Mouse (Mus musculus) B cell, adult 2 months (primary cell): ENCODE data around the gene Slc22a15.
A peak's percentile ranks its signal among the peaks of the same experiment; 100 is the strongest.
"Not testable (repeated sequence)": the region's sequence is repeated elsewhere in the genome, so short reads cannot be mapped to it uniquely, and the experiment has no call there.

Experiments used
- DNase-seq, 2 experiments: peaks; one replicate each; pipeline ENCODE4 v3.0.0; 2022

The Slc22a15 gene

DNA sequence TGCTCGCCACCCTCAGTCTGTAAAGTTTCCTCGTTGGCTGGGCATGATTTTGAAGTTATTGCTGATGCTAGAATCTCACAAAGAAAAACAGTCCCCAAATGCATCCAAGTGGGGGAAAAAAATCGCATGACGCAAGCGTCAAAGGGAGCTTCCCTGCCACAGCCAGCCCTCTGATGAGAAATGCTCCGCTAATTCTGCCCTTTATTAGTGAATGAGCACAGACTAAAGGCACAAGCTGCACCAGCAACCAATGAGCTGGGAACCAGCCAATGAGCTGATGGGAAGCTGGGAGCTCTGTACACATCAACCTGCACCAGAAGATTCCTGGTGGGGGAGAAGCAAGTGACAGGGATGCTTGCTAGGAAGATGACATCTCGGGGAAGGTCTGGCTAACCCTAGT, 64.5 kb downstream of the Slc22a15 start:
- DNase-seq: no peak

DNA sequence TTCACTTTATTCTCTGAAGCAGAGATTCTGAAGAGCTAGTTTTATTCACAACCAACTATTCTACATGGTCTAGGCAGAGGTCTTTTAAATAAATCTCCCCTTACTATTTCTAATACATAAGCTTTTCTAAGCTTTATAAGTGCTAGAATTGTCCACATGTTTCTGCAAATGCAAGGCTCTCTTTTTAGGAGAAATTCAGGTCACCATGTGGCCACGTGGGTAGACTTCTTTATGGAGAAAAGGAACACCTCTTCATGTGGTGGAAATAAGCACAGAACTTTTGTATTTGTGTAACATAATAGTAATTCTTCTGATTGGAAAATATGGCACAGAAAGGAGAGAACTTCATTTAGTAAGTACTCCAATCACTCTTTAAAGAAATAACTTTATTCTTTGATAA, 70.2 kb downstream of the Slc22a15 start:
- DNase-seq: no peak

- no peak for DNase-seq
Observed at GRCm38 (mm10) chr3:101851363-101851762, 72.9 kb downstream of the Slc22a15 start.

DNA sequence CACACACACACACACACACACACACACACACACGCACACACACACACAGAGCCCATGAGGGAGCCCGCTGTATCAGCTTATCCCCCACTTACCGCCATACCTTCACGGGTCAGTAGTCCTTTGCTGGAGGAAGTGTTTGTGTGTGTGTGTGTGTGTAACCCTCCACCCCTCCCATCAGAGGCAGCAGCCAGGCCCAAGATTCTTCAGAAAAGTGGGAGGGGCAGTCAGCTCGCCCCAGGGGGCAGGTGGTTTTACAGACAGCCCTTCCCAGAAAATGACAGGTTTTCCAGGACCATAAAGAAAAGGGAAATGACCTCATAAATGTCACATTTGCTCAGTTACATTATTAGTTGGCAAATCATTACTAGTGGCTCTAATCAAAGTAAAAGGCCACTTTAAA, 75.4 kb downstream of the Slc22a15 start, which contains the start of gene Mab21l3:
Gene Mab21l3 (minus strand): TSS at position 144 of the 400 bp plus-strand sequence.
- no peak for DNase-seq

DNA sequence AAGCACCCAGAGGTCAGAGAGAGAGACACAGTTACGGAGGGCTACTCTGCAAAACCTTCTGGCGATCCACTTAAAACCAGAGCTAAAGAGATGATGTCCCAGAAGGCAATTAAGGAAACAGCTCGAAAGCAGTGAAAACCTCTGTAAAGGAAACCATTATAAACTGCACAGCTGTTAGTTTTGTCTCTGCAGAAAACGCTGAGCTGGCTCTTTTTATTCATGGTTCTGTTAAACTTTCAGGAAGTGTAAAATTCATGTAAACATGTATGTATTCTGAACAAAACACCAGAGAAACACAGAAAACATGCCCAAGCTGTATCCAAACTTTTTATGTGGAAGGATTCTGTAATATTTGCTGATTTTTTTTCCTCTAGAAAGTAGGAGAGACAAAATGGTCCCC, 78.2 kb downstream of the Slc22a15 start:
- DNase-seq: no peak

GRCm38 (mm10) chr3:101842372-101843094, 81.7 kb downstream of the Slc22a15 start:
- no peak for DNase-seq

- DNase-seq: no peak
Observed at GRCm38 (mm10) chr3:101839327-101839726, 84.9 kb downstream of the Slc22a15 start.

GRCm38 (mm10) chr3:101836971-101837370, 87.3 kb downstream of the Slc22a15 start:
- DNase-seq: no peak

- DNase-seq: no peak
Observed at GRCm38 (mm10) chr3:101836532-101836931, 87.7 kb downstream of the Slc22a15 start.

DNA sequence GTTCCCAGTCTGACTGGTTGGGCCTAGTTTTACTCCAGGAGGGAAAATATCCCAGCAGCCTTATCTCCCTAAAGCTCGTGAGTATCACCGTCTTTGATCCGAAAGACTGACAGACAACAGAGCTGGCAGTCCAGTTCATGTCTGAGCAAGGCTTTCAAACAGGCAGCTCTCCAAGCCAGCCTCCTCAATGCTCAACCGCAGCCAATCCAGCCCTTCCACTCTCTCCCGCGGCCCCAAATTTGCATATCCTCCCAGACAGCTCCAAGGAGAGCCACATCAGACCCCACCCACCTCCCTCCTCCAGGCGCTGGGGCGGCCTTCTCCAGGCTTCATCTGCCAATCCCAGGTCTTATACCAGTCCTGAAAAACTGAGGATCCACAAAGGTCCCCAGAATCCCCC, 88.2 kb downstream of the Slc22a15 start:
- no peak for DNase-seq

GRCm38 (mm10) chr3:101831189-101831858, 92.9 kb downstream of the Slc22a15 start:
- DNase-seq: no peak

DNA sequence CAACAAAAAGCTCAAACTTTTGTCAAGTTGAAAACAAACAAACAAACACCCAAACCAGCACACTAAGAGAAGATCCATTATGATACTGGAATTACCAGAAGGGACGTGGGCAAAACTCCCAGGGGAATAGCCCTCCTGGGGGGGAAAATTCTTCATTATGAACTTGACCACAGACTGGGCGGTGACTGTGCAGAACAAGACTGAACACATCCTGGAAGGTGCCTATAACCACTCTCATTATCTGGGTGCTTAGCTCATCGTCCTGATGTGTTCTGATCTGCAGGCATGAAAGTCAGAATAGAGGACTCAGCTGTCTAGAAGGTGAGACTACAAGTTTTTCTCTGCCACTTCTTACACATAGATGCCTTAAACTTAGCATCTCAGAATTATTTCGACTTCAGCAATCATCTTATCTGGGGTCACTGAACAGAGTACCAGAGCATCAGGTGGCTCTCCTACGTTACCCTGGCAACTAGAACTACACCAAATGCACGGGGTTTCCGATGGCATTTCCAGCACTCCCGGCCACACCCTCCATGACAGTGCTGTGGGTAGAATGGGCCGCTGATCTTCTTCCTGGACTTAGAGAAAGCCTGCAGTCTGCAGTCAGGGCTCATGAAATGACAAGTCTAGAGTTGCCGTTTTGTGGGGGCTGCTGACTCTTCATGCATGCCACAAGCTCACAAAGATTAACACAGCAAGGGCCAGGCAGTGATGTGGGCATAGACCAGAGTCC, 94.2 kb downstream of the Slc22a15 start:
- DNase-seq: no peak

DNA sequence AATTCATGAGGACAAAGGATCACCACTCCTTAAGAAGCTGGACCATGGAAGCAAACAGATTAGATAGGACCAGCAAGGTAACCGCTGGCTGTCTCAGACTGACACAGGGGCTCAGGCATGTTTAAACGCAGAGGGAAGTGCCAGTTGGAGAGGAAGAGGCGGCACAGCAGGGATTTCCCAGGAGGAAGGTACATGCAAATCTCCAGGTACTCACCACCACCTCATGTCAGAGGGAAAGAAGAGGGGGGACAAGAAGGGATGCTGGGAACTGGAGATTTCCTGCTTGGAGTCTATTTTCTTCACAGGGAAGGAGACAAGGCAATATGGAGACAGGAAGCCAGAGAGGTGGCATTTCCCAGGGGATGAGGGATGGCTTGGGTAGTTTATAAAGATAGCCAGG, 95.7 kb downstream of the Slc22a15 start:
- no peak for DNase-seq

DNA sequence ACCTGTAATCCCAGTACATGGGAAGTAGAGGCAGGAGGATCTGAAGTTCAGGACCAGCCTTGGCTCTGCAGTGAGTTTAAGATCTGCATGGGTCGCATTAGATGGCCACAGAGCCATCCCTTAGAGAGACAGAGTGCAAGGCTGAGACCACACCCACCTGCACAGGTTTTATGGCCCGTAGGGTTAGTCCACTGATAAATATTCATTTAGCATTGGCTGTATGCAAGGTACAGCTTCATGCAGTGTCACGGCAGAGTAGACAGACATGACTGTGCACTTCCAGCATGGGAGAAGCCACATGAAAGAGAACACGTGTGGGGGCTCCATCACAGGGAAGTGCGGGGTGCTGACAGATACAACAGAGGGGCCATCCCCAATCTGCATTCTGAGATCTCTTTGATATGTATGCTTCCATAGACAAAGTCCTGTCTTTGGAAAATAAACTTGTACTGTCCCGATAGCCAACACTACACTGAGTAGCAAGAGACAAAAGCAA, 97.0 kb downstream of the Slc22a15 start:
- no peak for DNase-seq

GRCm38 (mm10) chr3:101824338-101824737, 99.9 kb downstream of the Slc22a15 start:
- no peak for DNase-seq

GRCm38 (mm10) chr3:101822052-101822451, 102.2 kb downstream of the Slc22a15 start:
- no peak for DNase-seq

GRCm38 (mm10) chr3:101820708-101821107, 103.5 kb downstream of the Slc22a15 start:
- not testable (repeated sequence) for DNase-seq

DNA sequence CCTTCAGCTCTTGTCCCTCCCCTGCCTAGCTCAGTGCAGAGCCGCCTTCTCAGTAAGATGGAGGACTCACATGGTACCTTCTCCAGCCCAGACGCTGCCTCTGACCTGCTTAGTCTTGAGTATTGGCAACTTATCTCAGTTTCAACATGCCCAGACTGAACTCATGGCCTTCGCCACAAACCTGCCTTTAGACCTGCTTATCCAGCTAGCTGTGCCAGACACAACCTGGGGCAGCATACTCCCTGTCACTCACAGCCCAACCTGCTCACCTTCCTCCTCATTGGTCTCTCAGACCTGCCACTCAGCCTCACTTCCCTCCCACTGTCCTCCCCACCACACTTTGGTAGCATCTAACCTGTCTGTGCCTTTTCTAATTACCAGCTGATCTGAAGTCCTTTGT, 108.2 kb downstream of the Slc22a15 start:
- DNase-seq: no peak

DNA sequence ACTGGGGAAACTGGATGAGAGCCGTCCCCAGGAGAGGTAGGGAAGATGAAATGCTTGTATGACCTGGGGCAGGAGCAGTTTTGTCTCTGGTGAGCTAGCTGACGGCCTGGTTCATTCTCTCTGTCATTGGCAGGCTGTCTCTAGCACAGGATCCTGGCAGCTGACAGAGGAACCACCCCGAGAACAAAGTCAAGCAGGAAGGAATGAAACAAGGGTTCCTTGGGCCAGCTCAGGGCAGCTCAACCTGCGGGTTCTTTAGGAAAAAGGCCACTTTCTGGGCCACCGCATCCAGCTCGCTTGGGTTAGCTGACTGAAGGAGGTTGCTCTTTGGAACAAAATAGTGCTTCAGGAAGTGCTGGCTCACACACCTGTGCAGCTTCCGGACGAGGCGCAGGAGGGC, 109.5 kb downstream of the Slc22a15 start:
- DNase-seq: no peak

DNA sequence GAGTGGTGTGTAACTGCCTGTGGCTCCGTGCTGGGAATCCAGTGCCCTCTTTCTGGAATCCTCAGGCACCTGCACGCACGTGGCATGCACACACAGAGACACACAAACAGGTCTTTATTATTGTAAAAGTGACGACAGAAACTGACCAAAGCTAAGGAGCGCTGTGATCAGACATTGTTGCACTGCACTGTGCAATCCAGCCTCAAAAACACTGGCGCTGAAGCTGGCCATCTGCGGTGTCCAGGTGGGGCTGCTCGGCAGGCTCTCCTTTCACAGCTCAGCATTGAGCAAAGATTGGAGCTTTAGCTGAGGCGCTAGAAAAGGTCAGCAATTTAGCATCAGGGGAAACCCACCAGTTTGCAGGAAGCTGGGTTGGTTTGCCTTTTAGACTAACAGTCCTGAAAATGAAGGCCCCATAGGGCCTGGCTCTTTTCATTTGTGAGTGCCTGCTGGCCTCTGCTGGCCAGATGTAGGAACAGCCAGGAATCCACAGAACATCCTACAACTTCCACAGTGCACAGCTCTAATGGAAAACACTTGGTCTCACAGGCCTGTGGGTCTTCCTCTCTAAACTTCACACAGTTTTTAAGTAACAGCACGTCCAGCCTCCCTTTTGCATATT, 111.8 kb downstream of the Slc22a15 start:
- peak; percentile 52 to 54 for DNase-seq

DNA sequence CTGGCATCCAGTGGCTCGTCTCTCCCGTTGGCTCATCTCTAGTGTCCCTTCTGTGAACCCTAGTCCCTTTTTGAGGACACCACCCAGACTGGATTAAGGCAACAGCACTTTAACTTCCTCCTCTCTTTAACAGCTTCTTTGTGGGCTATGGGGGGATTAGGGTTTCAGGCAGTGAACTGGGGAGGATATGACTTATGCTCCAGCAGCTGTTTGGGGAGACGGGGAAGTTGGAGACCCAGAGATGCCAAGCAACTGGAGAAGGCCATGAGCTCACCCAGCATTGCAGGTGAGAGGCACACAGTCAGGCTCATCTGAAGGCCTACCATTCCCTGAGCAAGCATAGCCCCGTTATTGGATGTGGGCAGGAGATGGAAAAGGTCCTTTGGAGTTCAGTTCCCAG, 112.3 kb downstream of the Slc22a15 start:
- DNase-seq: no peak

GRCm38 (mm10) chr3:101807646-101808045, 116.6 kb downstream of the Slc22a15 start:
- no peak for DNase-seq

DNA sequence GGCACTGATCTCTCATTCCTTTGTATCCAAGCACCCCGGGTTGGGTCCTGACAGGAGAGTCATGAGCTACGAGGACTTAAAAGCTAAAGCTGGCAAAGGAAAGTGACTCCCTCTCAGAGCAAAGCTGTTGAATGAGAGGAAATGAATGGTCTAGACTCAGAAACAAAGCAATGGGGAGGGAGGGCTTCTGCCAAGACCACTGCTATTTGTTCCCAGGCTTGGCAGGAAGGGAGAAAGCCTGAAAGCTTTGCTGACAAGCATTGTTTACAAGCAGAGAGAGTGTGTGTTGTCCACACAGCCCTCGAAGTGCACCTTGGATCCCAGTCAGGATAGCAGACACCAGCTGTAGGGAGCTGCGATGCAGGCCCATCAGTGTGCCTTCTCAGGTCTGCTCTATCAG, 117.3 kb downstream of the Slc22a15 start:
- no peak for DNase-seq
